Mouse (Mus musculus) C2C12 (cell line): ENCODE measurements around the gene Dgkd. TPM values are rescaled to one million over a fixed set of nuclear protein-coding genes. Genes with fewer than 3 reads are reported as not detected.

ENCODE experiments used
- H3K27me3 ChIP-seq: one replicate; pipeline ENCODE4 v1.6.1; 2011; ENCODE audit not compliant: control insufficient read depth, insufficient read depth, insufficient read length
- H3K36me3 ChIP-seq: one replicate; pipeline ENCODE4 v1.6.1; 2011; ENCODE audit not compliant: control insufficient read depth, insufficient read depth
- H3K4me3 ChIP-seq: one replicate; pipeline ENCODE4 v1.5.1; 2011; ENCODE audit warnings: mild to moderate bottlenecking, control low read depth; ENCODE audit not compliant: poor library complexity, insufficient read depth, severe bottlenecking
- H3K79me2 ChIP-seq: one replicate; pipeline ENCODE4 v1.6.1; 2011; ENCODE audit not compliant: control insufficient read depth, insufficient read depth
- H3K79me3 ChIP-seq: one replicate; pipeline ENCODE4 v1.6.1; 2011; ENCODE audit warnings: low read depth, control low read depth
- H3ac ChIP-seq: one replicate; pipeline ENCODE3; 2011; ENCODE audit warnings: low read depth; ENCODE audit not compliant: control insufficient read depth, insufficient read length
- CEBPB ChIP-seq: IDR thresholded peaks from one replicate; pipeline ENCODE4 v1.6.1; 2011; ENCODE audit warnings: low read depth, mild to moderate bottlenecking, control low read depth, moderate library complexity
- CTCF ChIP-seq: IDR thresholded peaks from one replicate; pipeline ENCODE4 v1.5.1; 2011; ENCODE audit not compliant: control insufficient read depth, insufficient read depth, insufficient read length
- FOSL1 ChIP-seq: IDR thresholded peaks from one replicate; pipeline ENCODE4 v1.8.0; 2011; ENCODE audit warnings: mild to moderate bottlenecking, low read length; ENCODE audit not compliant: poor library complexity, insufficient read depth, severe bottlenecking
- MAX ChIP-seq: IDR thresholded peaks from one replicate; pipeline ENCODE4 v1.6.1; 2011; ENCODE audit warnings: mild to moderate bottlenecking, control low read depth
- MYOD1 ChIP-seq: IDR thresholded peaks from one replicate; pipeline ENCODE4 v1.6.1; 2011; ENCODE audit warnings: low read depth; ENCODE audit not compliant: control insufficient read depth, insufficient read length
- MYOG ChIP-seq: IDR thresholded peaks from one replicate; pipeline ENCODE4 v1.6.1; 2011; ENCODE audit not compliant: control insufficient read depth, insufficient read length; ENCODE audit errors: extremely low read depth
- USF1 ChIP-seq: IDR thresholded peaks from one replicate; pipeline ENCODE4 v1.6.1; 2011; ENCODE audit warnings: low read depth, mild to moderate bottlenecking, control low read depth, moderate library complexity
- polyA plus RNA-seq: library from polyadenylated mRNA; unstranded; fragments of >200 nt; fragmentation: generic; extraction: Trizol; gene quantifications from one replicate; pipeline ENCODE4 v1.2.1, GENCODE M21; 2012; ENCODE audit warnings: missing spikeins

Gene Dgkd
- polyA plus RNA-seq, 1 experiment, result 20.4 TPM

- Histone ChIP-seq H3K4me3 (no peak overlapping the region), H3K27me3 (no peaks in the 10 kb centered on the region), H3K36me3 (no peaks in the 10 kb centered on the region), H3ac (no peak overlapping the region), H3K79me3 (peaks cover 48% of the 10 kb centered on the region), H3K79me2 (peaks cover 97% of the 10 kb centered on the region)
- TF ChIP-seq MYOD1, result no peak
- TF ChIP-seq MYOG, result no peak
- no peak for TF ChIP-seq MAX
- TF ChIP-seq CTCF, result no peak
- TF ChIP-seq CEBPB, result no peak
- TF ChIP-seq FOSL1, result no peak
These were observed 18.5 kb downstream of the Dgkd start for GRCm38 (mm10) chr1:87871546-87871945.

- Histone ChIP-seq H3ac (no peak overlapping the region), H3K36me3 (no peaks in the 10 kb centered on the region), H3K79me2 (peaks cover 98% of the 10 kb centered on the region), H3K79me3 (peaks cover 42% of the 10 kb centered on the region), H3K27me3 (no peaks in the 10 kb centered on the region), H3K4me3 (no peak overlapping the region)
- TF ChIP-seq MYOG (no peak), MYOD1 (no peak), CEBPB (no peak), CTCF (no peak), FOSL1 (no peak), MAX (no peak), USF1 (no peak)
These were observed 20.0 kb downstream of the Dgkd start for GRCm38 (mm10) chr1:87873081-87873480.

- Histone ChIP-seq H3K36me3 (peaks cover under 1% of the 10 kb centered on the region), H3K79me3 (peaks cover 39% of the 10 kb centered on the region), H3K79me2 (peaks cover 86% of the 10 kb centered on the region), H3K4me3 (no peak overlapping the region), H3K27me3 (no peaks in the 10 kb centered on the region), H3ac (no peak overlapping the region)
- no peak for TF ChIP-seq CTCF
- no peak for TF ChIP-seq CEBPB
- TF ChIP-seq MAX, result no peak
- no peak for TF ChIP-seq MYOG
- no peak for TF ChIP-seq FOSL1
- no peak for TF ChIP-seq USF1
- TF ChIP-seq MYOD1, result no peak
These were observed 23.0 kb downstream of the Dgkd start for GRCm38 (mm10) chr1:87876065-87876464.

GRCm38 (mm10) chr1:87877552-87878283 lies 24.6 kb downstream of the Dgkd start:
- TF ChIP-seq MYOD1 (no peak), CEBPB (no peak), FOSL1 (no peak), MYOG (no peak), USF1 (no peak), MAX (no peak), CTCF (no peak)
- H3K4me3 ChIP-seq, result no peak overlapping the region
- peaks cover 6% of the 10 kb centered on the region for H3K36me3 ChIP-seq
- peaks cover 69% of the 10 kb centered on the region for H3K79me2 ChIP-seq
- H3K79me3 ChIP-seq, result peaks cover 34% of the 10 kb centered on the region
- no peak overlapping the region for H3ac ChIP-seq
- no peaks in the 10 kb centered on the region for H3K27me3 ChIP-seq

- peaks cover 57% of the 10 kb centered on the region for H3K79me2 ChIP-seq
- TF ChIP-seq CTCF, result no peak
- TF ChIP-seq MYOD1, result no peak
- TF ChIP-seq FOSL1, result no peak
- no peak for TF ChIP-seq MYOG
- TF ChIP-seq MAX, result no peak
- TF ChIP-seq CEBPB, result no peak
- no peak for TF ChIP-seq USF1
- no peak overlapping the region for H3ac ChIP-seq
- H3K4me3 ChIP-seq, result no peak overlapping the region
- peaks cover 29% of the 10 kb centered on the region for H3K79me3 ChIP-seq
- no peaks in the 10 kb centered on the region for H3K27me3 ChIP-seq
- H3K36me3 ChIP-seq, result peaks cover 6% of the 10 kb centered on the region
These were observed 25.9 kb downstream of the Dgkd start for GRCm38 (mm10) chr1:87879034-87879433.
